Mouse (Mus musculus) liver, embryonic 11.5 days (tissue): ENCODE measurements at regions not wholly inside any gene's neighbourhood (a gene's known extent, or its start where the extent isn't known, plus 50 kb on each side); places are given as distances from the start of the nearest gene placed in this dataset.

Source experiments
- ATAC-seq: fragments of 200-750 bp; cut with Nextera tagmentation; replicated peaks from 2 replicates; pipeline ENCODE4 v1.8.0; 2017; ENCODE audit warnings: moderate number of reproducible peaks, mild to moderate bottlenecking, moderate TSS enrichment, moderate library complexity; ENCODE audit not compliant: low FRiP score
- DNase-seq: peaks from one replicate; pipeline ENCODE4 v3.0.0-alpha.2; 2017; ENCODE audit warnings: low spot score
- H3K27ac ChIP-seq: fragments of 300-500 bp; sonication (generic); 2 replicates; pipeline ENCODE4 v1.5.1; 2014; ENCODE audit warnings: mild to moderate bottlenecking, low read depth, low read length, control low read depth
- H3K27me3 ChIP-seq: fragments of 300-500 bp; sonication (generic); replicated peaks from 2 replicates; pipeline ENCODE4 v1.6.1; 2014; ENCODE audit warnings: low read length, mixed read lengths; ENCODE audit not compliant: control insufficient read depth, insufficient read depth
- H3K36me3 ChIP-seq: fragments of 300-500 bp; sonication (generic); 2 replicates; pipeline ENCODE4 v1.6.1; 2014; ENCODE audit warnings: mild to moderate bottlenecking, low read length, moderate library complexity, mixed read lengths; ENCODE audit not compliant: control insufficient read depth, insufficient read depth
- H3K4me1 ChIP-seq: fragments of 300-500 bp; sonication (generic); replicated peaks from 2 replicates; pipeline ENCODE4 v1.6.1; 2014; ENCODE audit warnings: low read length, mixed read lengths; ENCODE audit not compliant: control insufficient read depth, insufficient read depth
- H3K4me2 ChIP-seq: fragments of 300-500 bp; sonication (generic); 2 replicates; pipeline ENCODE4 v1.6.1; 2014; ENCODE audit warnings: mild to moderate bottlenecking, control low read depth, moderate library complexity
- H3K4me3 ChIP-seq: fragments of 300-500 bp; sonication (generic); 2 replicates; pipeline ENCODE4 v1.5.1; 2014; ENCODE audit warnings: low read depth, low read length, control low read depth
- H3K9ac ChIP-seq: fragments of 300-500 bp; sonication (generic); 2 replicates; pipeline ENCODE4 v1.6.1; 2014; ENCODE audit warnings: low read depth, low read length, control low read depth
- H3K9me3 ChIP-seq: fragments of 300-500 bp; sonication (generic); 2 replicates; pipeline ENCODE4 v1.6.1; 2016; ENCODE audit warnings: low read length, inconsistent platforms, mixed read lengths; ENCODE audit not compliant: control insufficient read depth
- WGBS: fragments of 180-500 bp; shearing (Covaris S2); extraction: QIAGEN DNeasy Blood & Tissue Kit; methylation state at CpG from one replicate; pipeline ENCODE4 v1.1.7; 2014; 5-methylcytosine and 5-hydroxymethylcytosine counted together

DNA sequence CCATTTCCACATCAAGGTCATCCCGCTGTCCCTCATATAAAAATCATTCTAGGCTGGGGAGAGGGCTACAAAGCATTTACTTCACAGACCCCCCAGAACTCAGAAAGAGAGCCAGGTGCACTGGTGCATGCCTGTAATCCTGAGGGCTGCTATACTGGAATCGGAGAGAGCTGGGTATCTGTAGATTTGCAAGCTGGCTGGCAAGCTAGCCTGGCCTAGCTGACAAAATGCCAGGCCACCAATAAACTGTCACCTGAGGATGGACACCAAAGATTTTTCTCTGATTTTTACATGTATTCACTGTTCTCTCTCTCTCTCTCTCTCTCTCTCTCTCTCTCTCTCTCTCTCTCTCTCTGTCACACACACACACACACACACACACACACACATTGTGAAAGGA is 98.1 kb upstream of the Gm6657 start:
- DNase-seq (no peak), ATAC-seq (no peak)
- no peaks in the 10 kb centered on the region for H3K9me3 ChIP-seq
- no peaks in the 10 kb centered on the region for H3K36me3 ChIP-seq
- H3K4me1 ChIP-seq = no peaks in the 10 kb centered on the region
- no peaks in the 10 kb centered on the region for H3K27me3 ChIP-seq
- WGBS = 77% methylated on average over 2 of the region's 2 CpGs
- no peak overlapping the region for H3K9ac ChIP-seq
- no peak overlapping the region for H3K27ac ChIP-seq
- H3K4me2 ChIP-seq = no peak overlapping the region
- no peak overlapping the region for H3K4me3 ChIP-seq

DNA sequence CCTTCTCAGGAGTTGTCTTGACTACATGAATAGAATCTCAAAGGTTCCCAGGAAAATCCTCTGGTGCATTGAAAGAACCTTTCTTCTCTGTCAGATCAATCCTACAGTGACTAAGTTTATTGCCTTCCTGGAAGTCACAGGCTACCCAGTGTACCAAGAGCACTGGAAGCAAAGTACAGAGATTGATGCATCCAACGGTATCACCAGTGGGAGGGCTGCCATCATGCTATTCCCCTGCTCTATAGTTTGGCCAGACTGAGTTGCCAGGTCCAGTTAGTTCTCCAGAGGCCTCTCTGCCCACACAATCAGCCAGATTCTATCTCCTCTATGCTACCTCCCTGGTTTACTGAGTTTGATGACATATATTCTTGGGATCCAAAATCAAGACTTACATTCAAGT is 96.9 kb upstream of the Gm6657 start:
- no peak overlapping the region for H3K4me3 ChIP-seq
- ATAC-seq (no peak), DNase-seq (no peak)
- WGBS = 72% methylated on average over 1 of the region's 1 CpGs
- H3K4me2 ChIP-seq = no peak overlapping the region
- no peaks in the 10 kb centered on the region for H3K27me3 ChIP-seq
- H3K36me3 ChIP-seq = no peaks in the 10 kb centered on the region
- no peak overlapping the region for H3K9ac ChIP-seq
- no peaks in the 10 kb centered on the region for H3K4me1 ChIP-seq
- no peak overlapping the region for H3K27ac ChIP-seq
- no peaks in the 10 kb centered on the region for H3K9me3 ChIP-seq

DNA sequence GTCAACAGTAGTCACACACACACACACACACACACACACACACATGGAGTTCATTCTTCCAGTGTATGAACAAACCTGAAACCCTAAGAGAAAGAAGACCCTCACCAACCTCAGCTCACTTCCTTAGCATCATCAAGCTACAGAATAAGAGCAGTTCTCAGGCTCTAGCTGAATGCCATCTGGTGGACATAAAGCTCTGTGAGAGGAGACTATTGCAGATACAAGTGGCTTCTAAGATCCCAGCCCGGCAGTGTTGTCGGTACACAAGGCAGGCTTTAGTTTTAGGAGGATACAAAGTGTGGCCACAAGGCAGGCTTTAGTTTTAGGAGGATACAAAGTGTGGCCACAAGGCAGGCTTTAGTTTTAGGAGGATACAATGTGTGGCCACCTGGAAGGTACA is 96.3 kb upstream of the Gm6657 start:
- no peak for ATAC-seq
- DNase-seq = no peak
- Histone ChIP-seq H3K27me3 (no peaks in the 10 kb centered on the region), H3K4me3 (no peak overlapping the region), H3K27ac (no peak overlapping the region), H3K4me2 (no peak overlapping the region), H3K36me3 (no peaks in the 10 kb centered on the region), H3K9me3 (no peaks in the 10 kb centered on the region), H3K9ac (no peak overlapping the region), H3K4me1 (no peaks in the 10 kb centered on the region)
- WGBS = 79% methylated on average over 2 of the region's 2 CpGs

DNA sequence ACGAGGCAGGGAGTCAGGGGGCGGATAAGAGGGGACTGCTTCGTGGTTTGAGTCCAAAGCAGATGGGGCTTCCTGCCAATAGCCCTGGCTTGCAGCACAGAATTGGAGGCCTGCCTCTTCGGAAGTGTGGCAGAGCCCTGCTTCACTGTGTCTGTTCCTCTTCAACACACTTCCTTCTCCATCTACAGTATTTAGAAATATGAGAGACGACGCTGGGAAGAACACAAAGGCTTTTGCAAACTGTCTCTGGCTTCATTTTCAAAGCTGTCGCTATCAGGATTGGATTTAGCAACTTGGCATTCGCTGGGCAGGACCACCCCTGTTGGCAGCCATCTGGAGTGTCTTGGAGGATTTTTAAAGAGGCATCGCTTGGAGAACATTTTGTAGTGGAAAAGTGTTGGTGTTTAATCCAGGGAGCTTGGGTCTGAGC is 95.3 kb upstream of the Gm6657 start:
- no peak for ATAC-seq
- no peak for DNase-seq
- H3K4me3 ChIP-seq = no peak overlapping the region
- H3K9me3 ChIP-seq = no peaks in the 10 kb centered on the region
- H3K4me2 ChIP-seq = no peak overlapping the region
- no peaks in the 10 kb centered on the region for H3K4me1 ChIP-seq
- H3K27me3 ChIP-seq = no peaks in the 10 kb centered on the region
- 55% methylated on average over 9 of the region's 9 CpGs for WGBS
- H3K27ac ChIP-seq = no peak overlapping the region
- H3K36me3 ChIP-seq = no peaks in the 10 kb centered on the region
- H3K9ac ChIP-seq = no peak overlapping the region

DNA sequence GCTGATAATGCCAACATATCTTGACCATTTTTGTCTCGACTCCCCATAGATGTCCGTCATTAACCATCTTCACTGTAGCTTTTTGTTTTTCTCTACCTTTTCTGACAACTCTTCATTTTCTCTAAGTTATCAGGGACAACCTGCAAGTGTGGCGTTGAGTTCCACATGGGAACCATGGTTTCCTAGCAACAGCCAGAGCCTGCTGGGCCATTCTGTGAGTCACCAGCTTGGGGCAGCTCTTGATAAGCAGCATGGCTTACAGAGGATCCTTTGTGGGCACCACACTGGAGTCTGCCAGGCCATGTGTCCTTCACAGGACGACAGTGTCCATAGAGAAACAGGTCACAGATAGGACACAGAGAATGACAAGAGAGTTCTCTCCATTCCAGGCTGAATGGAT is 94.3 kb upstream of the Gm6657 start:
- 64% methylated on average over 4 of the region's 4 CpGs for WGBS
- Histone ChIP-seq H3K4me2 (no peak overlapping the region), H3K4me1 (no peaks in the 10 kb centered on the region), H3K4me3 (no peak overlapping the region), H3K27ac (no peak overlapping the region), H3K36me3 (no peaks in the 10 kb centered on the region), H3K9ac (no peak overlapping the region), H3K9me3 (no peaks in the 10 kb centered on the region), H3K27me3 (no peaks in the 10 kb centered on the region)
- DNase-seq = no peak
- no peak for ATAC-seq

DNA sequence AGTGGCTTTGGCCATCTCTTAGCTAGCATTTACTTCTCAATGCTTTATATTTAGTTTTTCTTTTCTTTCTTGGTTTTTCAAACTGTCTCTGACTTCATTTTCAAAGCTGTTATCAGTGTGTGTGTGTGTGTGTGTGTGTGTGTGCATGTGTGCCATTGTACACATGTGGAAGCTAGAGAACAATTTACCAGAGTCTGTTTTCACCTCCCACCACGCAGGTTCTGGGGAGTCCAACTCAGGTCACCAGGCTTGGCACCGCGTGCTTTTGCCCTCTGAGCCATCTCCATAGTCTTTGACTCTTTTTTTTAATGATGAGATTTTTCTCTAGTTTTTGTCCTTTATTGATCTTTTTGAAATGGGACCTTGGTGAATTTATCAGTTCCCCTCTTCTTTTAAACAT is 93.3 kb upstream of the Gm6657 start:
- Histone ChIP-seq H3K4me3 (no peak overlapping the region), H3K4me1 (no peaks in the 10 kb centered on the region)
- 85% methylated on average over 3 of the region's 3 CpGs for WGBS

DNA sequence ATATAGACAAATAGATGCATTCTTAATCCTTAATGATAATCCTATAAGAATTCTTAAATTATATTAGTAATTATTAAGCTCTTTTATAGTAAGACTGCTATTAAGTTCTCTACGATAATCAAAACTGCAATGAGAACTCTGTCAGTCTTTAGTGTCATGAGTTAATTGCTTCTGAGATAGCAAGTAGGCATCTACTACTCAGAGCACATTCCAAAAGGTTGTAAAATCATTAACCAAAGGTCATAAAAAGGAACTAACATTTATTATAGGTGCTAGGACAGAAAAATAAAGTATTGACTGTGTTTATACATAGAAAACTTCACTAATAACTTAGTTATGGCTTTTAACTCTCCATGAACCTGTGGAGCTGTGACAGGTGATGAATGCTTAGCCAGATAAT is 84.1 kb upstream of the Gm6657 start:
- Histone ChIP-seq H3K9ac (no peak overlapping the region), H3K4me2 (no peak overlapping the region), H3K27ac (no peak overlapping the region), H3K4me3 (no peak overlapping the region), H3K4me1 (no peaks in the 10 kb centered on the region), H3K36me3 (no peaks in the 10 kb centered on the region), H3K27me3 (no peaks in the 10 kb centered on the region), H3K9me3 (no peaks in the 10 kb centered on the region)
- DNase-seq (no peak), ATAC-seq (no peak)
- 73% methylated on average over 1 of the region's 1 CpGs for WGBS

More for the DNA sequence above, 93.3 kb upstream of the Gm6657 start:
- Histone ChIP-seq H3K9ac (no peak overlapping the region), H3K36me3 (no peaks in the 10 kb centered on the region), H3K27ac (no peak overlapping the region), H3K27me3 (no peaks in the 10 kb centered on the region), H3K9me3 (no peaks in the 10 kb centered on the region), H3K4me2 (no peak overlapping the region)
- ATAC-seq (no peak), DNase-seq (no peak)

DNA sequence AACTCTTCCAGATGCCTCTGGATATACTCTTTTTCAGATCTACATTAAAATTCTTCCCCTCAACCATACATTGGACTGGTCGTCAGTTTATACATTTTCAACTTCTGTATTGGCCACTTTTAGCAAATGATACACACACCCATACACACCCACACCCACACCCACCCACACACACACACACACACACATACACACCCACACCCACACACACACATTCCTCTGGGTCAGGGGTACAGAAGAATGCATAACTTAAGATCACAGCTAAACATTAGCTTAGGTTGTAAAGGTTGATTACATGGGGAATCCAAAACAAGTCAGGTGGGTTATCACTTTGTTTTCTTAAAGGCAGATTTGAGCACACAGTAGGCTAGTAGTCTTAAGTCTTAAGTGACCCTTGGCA is 75.9 kb upstream of the Gm6657 start:
- H3K36me3 ChIP-seq = no peaks in the 10 kb centered on the region
- ATAC-seq = no peak
- no peak overlapping the region for H3K27ac ChIP-seq

DNA sequence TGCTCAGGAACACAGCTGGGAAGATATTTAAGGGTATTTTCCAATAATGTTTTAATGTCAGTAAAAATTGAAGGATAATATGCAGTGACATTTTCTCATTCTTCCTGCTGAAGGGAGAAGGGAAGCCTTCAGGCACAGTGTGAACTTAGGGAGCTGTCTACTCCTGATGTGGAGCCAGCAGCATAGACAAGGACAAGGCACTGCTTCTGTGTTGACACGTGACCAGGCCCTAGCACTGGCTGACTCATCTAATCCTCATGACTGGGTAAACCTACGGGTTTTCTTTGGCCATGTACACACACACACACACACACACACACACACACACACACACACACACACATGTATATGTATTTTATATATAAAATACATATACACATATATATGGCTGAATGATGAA is 74.8 kb upstream of the Gm6657 start:
- WGBS = 75% methylated on average over 2 of the region's 2 CpGs
- Histone ChIP-seq H3K4me3 (no peak overlapping the region), H3K9me3 (no peaks in the 10 kb centered on the region), H3K27me3 (no peaks in the 10 kb centered on the region), H3K36me3 (no peaks in the 10 kb centered on the region), H3K4me1 (no peaks in the 10 kb centered on the region), H3K9ac (no peak overlapping the region), H3K27ac (no peak overlapping the region), H3K4me2 (no peak overlapping the region)
- no peak for ATAC-seq
- no peak for DNase-seq

More for the DNA sequence above, 75.9 kb upstream of the Gm6657 start:
- Histone ChIP-seq H3K9ac (no peak overlapping the region), H3K9me3 (no peaks in the 10 kb centered on the region), H3K4me1 (no peaks in the 10 kb centered on the region), H3K27me3 (no peaks in the 10 kb centered on the region), H3K4me3 (no peak overlapping the region), H3K4me2 (no peak overlapping the region)
- DNase-seq = no peak
- 69% methylated on average over 1 of the region's 1 CpGs for WGBS
